7 mouse cellular contexts compared by ENCODE assay signal in the genomic region with DNA sequence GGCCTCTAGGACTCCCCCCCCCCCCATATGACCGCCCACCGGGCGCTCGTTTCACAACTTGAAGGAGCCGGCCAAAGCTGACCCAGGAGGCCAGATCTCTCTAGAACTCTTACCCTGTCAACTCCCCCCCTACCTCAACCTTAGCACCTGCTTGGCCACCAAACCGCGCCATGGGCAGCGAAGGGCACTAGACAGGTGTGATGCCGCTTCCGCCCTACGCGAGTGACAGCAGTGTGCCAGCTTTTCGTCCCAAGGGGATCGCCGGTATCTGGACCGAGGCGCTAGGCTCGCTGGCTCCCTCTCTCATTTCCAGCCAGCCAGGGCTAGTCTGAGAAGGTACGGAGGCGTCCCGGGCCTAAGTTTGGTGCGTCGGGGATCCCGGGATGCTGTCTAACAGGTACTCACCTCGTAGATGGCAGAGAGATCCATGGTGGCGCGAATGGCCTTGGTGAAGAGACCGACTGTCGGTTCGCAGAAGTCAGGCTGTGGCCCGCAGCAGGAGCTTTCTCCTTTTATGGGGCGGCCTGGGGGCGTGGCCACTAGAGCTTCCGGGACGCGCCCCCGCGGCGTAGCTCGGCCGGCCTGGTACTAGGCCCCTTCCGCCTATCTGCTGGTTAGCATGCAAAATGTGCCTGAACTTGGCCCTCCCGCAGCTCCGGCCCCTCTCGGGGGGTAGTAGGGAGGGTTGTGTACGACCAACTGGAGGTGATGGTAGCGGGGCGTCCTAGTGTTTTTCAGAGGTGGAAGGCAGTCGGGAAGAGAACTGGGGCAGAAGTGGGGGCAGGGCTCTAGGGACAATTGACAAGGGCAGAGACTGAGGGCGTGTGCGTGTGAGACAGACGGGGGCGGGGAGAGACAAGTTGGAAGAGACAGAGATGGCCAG. TPM values are rescaled to one million over a fixed set of nuclear protein-coding genes. Genes with fewer than 3 reads are reported as not detected.
DNase-seq lines count a peak whose midpoint lies in the region; ATAC-seq and TF ChIP-seq lines count a peak whose summit lies in the region.

No protein-coding gene starts in this region.

- ATAC-seq in intestine, embryonic 16.5 days, result peak; percentile 43
- 0 out of 2 replicates have a peak, but pooled peaks have one; percentile 6 for ATAC-seq in limb, embryonic 11.5 days (ENCODE audit: insufficient number of reproducible peaks, low FRiP score, low TSS enrichment, low read depth)
- ATAC-seq in midbrain, embryonic 13.5 days, result peak; percentile 48

- no peaks in the 10 kb centered on the region for H3K9me3 ChIP-seq in intestine, embryonic 16.5 days (ENCODE audit: control insufficient read depth, low read length)
- H3K9me3 ChIP-seq in limb, embryonic 11.5 days (ENCODE audit: control insufficient read depth, low read length), result no peaks in the 10 kb centered on the region
- no peaks in the 10 kb centered on the region for H3K9me3 ChIP-seq in midbrain, embryonic 13.5 days

- H3K27ac ChIP-seq in intestine, embryonic 16.5 days (ENCODE audit: low read length), result peak overlapping the region; percentile 99
- peak overlapping the region; percentile 77 for H3K27ac ChIP-seq in limb, embryonic 11.5 days (replicated peaks; ENCODE audit: low read depth, low read length)
- peak overlapping the region; percentile 37 for H3K27ac ChIP-seq in midbrain, embryonic 13.5 days
- H3K27ac ChIP-seq in small intestine, adult 2 months (ENCODE audit: insufficient read depth, low read depth, low read length), result peak overlapping the region; percentile 98

- no peak for TF ChIP-seq CTCF in small intestine, adult 2 months (IDR thresholded peaks at IDR 0.05; ENCODE audit: extremely low read depth, insufficient read length, insufficient replicate concordance, low read depth, low read length)

- WGBS in intestine, embryonic 16.5 days, result under 1% methylated on average over 53 of the region's 53 CpGs
- 1% methylated on average over 48 of the region's 53 CpGs for WGBS in limb, embryonic 11.5 days
- under 1% methylated on average over 53 of the region's 53 CpGs for WGBS in midbrain, embryonic 13.5 days
- under 1% methylated on average over 53 of the region's 53 CpGs for WGBS in small intestine, adult 2 months

- peak overlapping the region; percentile 84 for H3K4me3 ChIP-seq in intestine, embryonic 16.5 days (ENCODE audit: low read length)
- H3K4me3 ChIP-seq in limb, embryonic 11.5 days (ENCODE audit: low read depth, low read length), result peak overlapping the region; percentile 64
- peak overlapping the region; percentile 49 for H3K4me3 ChIP-seq in midbrain, embryonic 13.5 days (replicated peaks)
- H3K4me3 ChIP-seq in small intestine, adult 2 months (ENCODE audit: low read depth, low read length), result peak overlapping the region; percentile 78

- DNase-seq in adrenal gland, adult 2 months, result peak; percentile 97
- DNase-seq in embryo, embryonic 11 days, result peak; percentile 94
- DNase-seq in gastrocnemius, postnatal 36 days, result peak; percentile 96
- DNase-seq in limb, embryonic 11.5 days (ENCODE audit: low spot score), result peak; percentile 88

- intact Hi-C loops in gastrocnemius, postnatal 36 days (cut with DNase I), result no loop called here

- H3K4me2 ChIP-seq in intestine, embryonic 16.5 days (ENCODE audit: low read depth, low read length), result peak overlapping the region; percentile 62
- H3K4me2 ChIP-seq in limb, embryonic 11.5 days (ENCODE audit: low read depth, severe bottlenecking), result peak overlapping the region; percentile 96
- H3K4me2 ChIP-seq in midbrain, embryonic 13.5 days (replicated peaks), result peak overlapping the region; percentile 79

- H3K9ac ChIP-seq in intestine, embryonic 16.5 days (ENCODE audit: low read depth, low read length), result peak overlapping the region; percentile 98
- peak overlapping the region; percentile 78 for H3K9ac ChIP-seq in limb, embryonic 11.5 days (ENCODE audit: low read length)
- peak overlapping the region; percentile 77 for H3K9ac ChIP-seq in midbrain, embryonic 13.5 days (replicated peaks)

- H3K4me1 ChIP-seq in intestine, embryonic 16.5 days (ENCODE audit: control insufficient read depth, insufficient read depth, low read length), result peaks cover 52% of the 10 kb centered on the region
- peaks cover 50% of the 10 kb centered on the region for H3K4me1 ChIP-seq in limb, embryonic 11.5 days (ENCODE audit: control insufficient read depth, insufficient read depth, low read length)
- H3K4me1 ChIP-seq in midbrain, embryonic 13.5 days (replicated peaks), result peaks cover 64% of the 10 kb centered on the region
- peaks cover 21% of the 10 kb centered on the region; the same call in 1 of the 2 replicates for H3K4me1 ChIP-seq in small intestine, adult 2 months (ENCODE audit: control insufficient read depth, insufficient read depth, insufficient read length, low read length)

- TF ChIP-seq POLR2A in small intestine, adult 2 months (IDR thresholded peaks at IDR 0.05; ENCODE audit: low read depth, low read length), result peak; percentile 100

- H3K27me3 ChIP-seq in intestine, embryonic 16.5 days (replicated peaks; ENCODE audit: control insufficient read depth, insufficient read depth, low read length), result no peaks in the 10 kb centered on the region
- no peaks in the 10 kb centered on the region for H3K27me3 ChIP-seq in limb, embryonic 11.5 days (ENCODE audit: control insufficient read depth, insufficient read depth, low read length)
- peaks cover 17% of the 10 kb centered on the region for H3K27me3 ChIP-seq in midbrain, embryonic 13.5 days
- H3K27me3 ChIP-seq in small intestine, adult 2 months (ENCODE audit: control insufficient read depth, insufficient read depth, low read length), result no peaks in the 10 kb centered on the region

- H3K36me3 ChIP-seq in intestine, embryonic 16.5 days (ENCODE audit: control insufficient read depth, insufficient read depth, low read length), result no peaks in the 10 kb centered on the region
- H3K36me3 ChIP-seq in limb, embryonic 11.5 days (ENCODE audit: control insufficient read depth, insufficient read depth, low read length), result no peaks in the 10 kb centered on the region
- H3K36me3 ChIP-seq in midbrain, embryonic 13.5 days, result no peaks in the 10 kb centered on the region
- H3K36me3 ChIP-seq in small intestine, adult 2 months (ENCODE audit: control insufficient read depth, insufficient read depth, low read length), result peaks cover 18% of the 10 kb centered on the region

RNA-seq across cellular contexts. Expression of a gene that starts 1.0 kb away (rescaled TPM):
- 10 to 100 TPM; 16.3 to 19.4 TPM for total RNA-seq in adrenal gland, adult 2 months (2021)
- polyA plus RNA-seq in adrenal gland, adult 2 months (2012; rRNA removed), result 25.9 and 32.3 TPM in 2 replicates
- total RNA-seq in gastrocnemius, postnatal 36 days (2021), result 10 to 100 TPM in 1 of 2 experiments, 1 to 10 TPM in 1; 6.1 to 20.5 TPM
- polyA plus RNA-seq in intestine, embryonic 16.5 days (2015; fragmentation: Nextera tagmentation; extraction: Ambion mirVana), result 37.3 and 43.6 TPM in 2 replicates
- polyA plus RNA-seq in limb, embryonic 11.5 days (2014; fragmentation: Nextera tagmentation; extraction: Ambion mirVana), result 5.6 and 6.1 TPM in 2 replicates
- polyA plus RNA-seq in midbrain, embryonic 13.5 days (2015; fragmentation: Nextera tagmentation; extraction: Ambion mirVana), result 3.1 and 4.2 TPM in 2 replicates
- 85.4 and 196 TPM in 2 replicates for polyA plus RNA-seq in small intestine, adult 2 months (2012; rRNA removed)

RNA-seq across cellular contexts. Expression of a gene that starts 6.6 kb away (rescaled TPM):
- total RNA-seq in adrenal gland, adult 2 months (2021), result 10 to 100 TPM; 14.9 to 15.6 TPM
- polyA plus RNA-seq in adrenal gland, adult 2 months (2012; rRNA removed), result 22.5 and 23.2 TPM in 2 replicates
- total RNA-seq in gastrocnemius, postnatal 36 days (2021), result 1 to 10 TPM; 4.7 to 7.8 TPM
- polyA plus RNA-seq in intestine, embryonic 16.5 days (2015; fragmentation: Nextera tagmentation; extraction: Ambion mirVana), result 37.9 and 38.2 TPM in 2 replicates
- polyA plus RNA-seq in limb, embryonic 11.5 days (2014; fragmentation: Nextera tagmentation; extraction: Ambion mirVana), result 73.2 and 79.6 TPM in 2 replicates
- polyA plus RNA-seq in midbrain, embryonic 13.5 days (2015; fragmentation: Nextera tagmentation; extraction: Ambion mirVana), result 34.5 and 37.6 TPM in 2 replicates
- polyA plus RNA-seq in small intestine, adult 2 months (2012; rRNA removed), result 22.9 and 58.2 TPM in 2 replicates

RNA-seq across cellular contexts. Expression of a gene that starts 13.5 kb away (rescaled TPM):
- total RNA-seq in adrenal gland, adult 2 months (2021), result 10 to 100 TPM; 39.6 to 49.7 TPM
- 72.1 and 88.5 TPM in 2 replicates for polyA plus RNA-seq in adrenal gland, adult 2 months (2012; rRNA removed)
- 10 to 100 TPM; 19.1 to 22.1 TPM for total RNA-seq in gastrocnemius, postnatal 36 days (2021)
- 52.6 and 53.9 TPM in 2 replicates for polyA plus RNA-seq in intestine, embryonic 16.5 days (2015; fragmentation: Nextera tagmentation; extraction: Ambion mirVana)
- 51.5 and 53.5 TPM in 2 replicates for polyA plus RNA-seq in limb, embryonic 11.5 days (2014; fragmentation: Nextera tagmentation; extraction: Ambion mirVana)
- polyA plus RNA-seq in midbrain, embryonic 13.5 days (2015; fragmentation: Nextera tagmentation; extraction: Ambion mirVana), result 43.4 and 49.5 TPM in 2 replicates
- polyA plus RNA-seq in small intestine, adult 2 months (2012; rRNA removed), result 36.5 and 58.0 TPM in 2 replicates

RNA-seq across cellular contexts. Expression of a gene that starts 13.7 kb away (rescaled TPM):
- total RNA-seq in adrenal gland, adult 2 months (2021), result 100 to 1,000 TPM in 1 of 2 experiments, 10 to 100 TPM in 1; 73.4 to 104 TPM
- polyA plus RNA-seq in adrenal gland, adult 2 months (2012; rRNA removed), result 323 and 399 TPM in 2 replicates
- 10 to 100 TPM; 27.0 to 27.6 TPM for total RNA-seq in gastrocnemius, postnatal 36 days (2021)
- 69.2 and 78.7 TPM in 2 replicates for polyA plus RNA-seq in intestine, embryonic 16.5 days (2015; fragmentation: Nextera tagmentation; extraction: Ambion mirVana)
- polyA plus RNA-seq in limb, embryonic 11.5 days (2014; fragmentation: Nextera tagmentation; extraction: Ambion mirVana), result 83.5 and 94.9 TPM in 2 replicates
- 97.9 and 99.2 TPM in 2 replicates for polyA plus RNA-seq in midbrain, embryonic 13.5 days (2015; fragmentation: Nextera tagmentation; extraction: Ambion mirVana)
- 27.6 and 67.1 TPM in 2 replicates for polyA plus RNA-seq in small intestine, adult 2 months (2012; rRNA removed)

RNA-seq across cellular contexts. Expression of a gene that starts 28.6 kb away (rescaled TPM):
- 1,000 to 10,000 TPM in 1 of 2 experiments, 100 to 1,000 TPM in 1; 895 to 1,085 TPM for total RNA-seq in adrenal gland, adult 2 months (2021)
- 555 and 709 TPM in 2 replicates for polyA plus RNA-seq in adrenal gland, adult 2 months (2012; rRNA removed)
- 100 to 1,000 TPM; 298 to 415 TPM for total RNA-seq in gastrocnemius, postnatal 36 days (2021)
- 977 and 1,010 TPM in 2 replicates for polyA plus RNA-seq in intestine, embryonic 16.5 days (2015; fragmentation: Nextera tagmentation; extraction: Ambion mirVana)
- polyA plus RNA-seq in limb, embryonic 11.5 days (2014; fragmentation: Nextera tagmentation; extraction: Ambion mirVana), result 1,100 and 1,120 TPM in 2 replicates
- polyA plus RNA-seq in midbrain, embryonic 13.5 days (2015; fragmentation: Nextera tagmentation; extraction: Ambion mirVana), result 531 and 537 TPM in 2 replicates
- 877 and 996 TPM in 2 replicates for polyA plus RNA-seq in small intestine, adult 2 months (2012; rRNA removed)

Comparison
In these comparisons a context has a peak if more than half of its experiments do, and no peak if none do; other contexts are left out.
1. Peak in every context shown above with its lines: DNase-seq, ATAC-seq, H3K4me3 ChIP-seq and H3K27ac ChIP-seq.
2. H3K27ac ChIP-seq: peak in every context shown above with its lines; median percentile 99 in intestine, embryonic 16.5 days; 98 in small intestine, adult 2 months; 77 in limb, embryonic 11.5 days; 37 in midbrain, embryonic 13.5 days.